Mouse (Mus musculus) midbrain, embryonic 14.5 days (tissue): ENCODE measurements around the gene Dhx35. TPM values are rescaled to one million over a fixed set of nuclear protein-coding genes. Genes with fewer than 3 reads are reported as not detected.

Experiments
- ATAC-seq: fragments of 200-750 bp; cut with Nextera tagmentation; 2 replicates; pipeline ENCODE4 v1.8.0; 2017; ENCODE audit warnings: moderate number of reproducible peaks, moderate library complexity; ENCODE audit not compliant: low FRiP score, low TSS enrichment
- DNase-seq: peaks from one replicate; pipeline ENCODE4 v3.0.0-alpha.2; 2015
- H3K27ac ChIP-seq: fragments of 300-500 bp; sonication (generic); replicated peaks from 2 replicates; pipeline ENCODE4 v1.5.1; 2014; ENCODE audit warnings: mild to moderate bottlenecking, low read depth, low read length, moderate library complexity
- H3K27me3 ChIP-seq: fragments of 300-500 bp; sonication (generic); 2 replicates; pipeline ENCODE4 v1.6.1; 2014; ENCODE audit warnings: low read length, control low read depth, mixed read lengths; ENCODE audit not compliant: control insufficient read depth, insufficient read depth
- H3K36me3 ChIP-seq: fragments of 300-500 bp; sonication (generic); 2 replicates; pipeline ENCODE4 v1.6.1; 2014; ENCODE audit warnings: low read length, control low read depth; ENCODE audit not compliant: control insufficient read depth, insufficient read depth
- H3K4me1 ChIP-seq: fragments of 300-500 bp; sonication (generic); 2 replicates; pipeline ENCODE4 v1.6.1; 2014; ENCODE audit warnings: mild to moderate bottlenecking, antibody characterized with exemption, low read length, control low read depth; ENCODE audit not compliant: control insufficient read depth, insufficient read depth
- H3K4me2 ChIP-seq: fragments of 300-500 bp; sonication (generic); 2 replicates; pipeline ENCODE4 v1.6.1; 2014; ENCODE audit warnings: mild to moderate bottlenecking, low read length, moderate library complexity
- H3K4me3 ChIP-seq: fragments of 300-500 bp; sonication (generic); replicated peaks from 2 replicates; pipeline ENCODE4 v1.5.1; 2014; ENCODE audit warnings: low read depth, low read length
- H3K9ac ChIP-seq: fragments of 300-500 bp; sonication (generic); replicated peaks from 2 replicates; pipeline ENCODE4 v1.6.1; 2014; ENCODE audit warnings: mild to moderate bottlenecking, low read length, moderate library complexity
- H3K9me3 ChIP-seq: fragments of 300-500 bp; sonication (generic); 2 replicates; pipeline ENCODE4 v1.6.1; 2016; ENCODE audit warnings: low read length, control low read depth, mixed read lengths; ENCODE audit not compliant: control insufficient read depth
- WGBS: fragments of 180-500 bp; shearing (Covaris S2); extraction: QIAGEN DNeasy Blood & Tissue Kit; methylation state at CpG from one replicate; pipeline ENCODE4 v1.1.7; 2014; 5-methylcytosine and 5-hydroxymethylcytosine counted together
- polyA plus RNA-seq: library from polyadenylated mRNA; unstranded; fragments of >200 nt; fragmentation: Nextera tagmentation; extraction: Ambion mirVana; gene quantifications from 2 replicates; pipeline ENCODE4 v1.2.1, GENCODE M21; 2014

Gene Dhx35
- polyA plus RNA-seq, 1 experiment from 2014 or later: 15.5 TPM

GRCm38 (mm10) chr2:158828124-158828523, 33.5 kb downstream of the Dhx35 start:
- Histone ChIP-seq H3K4me3 (no peak overlapping the region), H3K9me3 (no peaks in the 10 kb centered on the region), H3K4me1 (no peaks in the 10 kb centered on the region), H3K27me3 (no peaks in the 10 kb centered on the region), H3K9ac (no peak overlapping the region), H3K4me2 (no peak overlapping the region), H3K36me3 (peaks cover 34% of the 10 kb centered on the region), H3K27ac (no peak overlapping the region)
- WGBS: 88% methylated on average over 2 of the region's 2 CpGs
- ATAC-seq: no peak
- DNase-seq: no peak

GRCm38 (mm10) chr2:158829746-158830145, 35.1 kb downstream of the Dhx35 start:
- no peak for DNase-seq
- Histone ChIP-seq H3K4me3 (no peak overlapping the region), H3K4me1 (peaks cover 5% of the 10 kb centered on the region; the same call in 1 of the 2 replicates), H3K9ac (no peak overlapping the region), H3K4me2 (no peak overlapping the region), H3K27me3 (no peaks in the 10 kb centered on the region), H3K27ac (no peak overlapping the region), H3K36me3 (peaks cover 43% of the 10 kb centered on the region), H3K9me3 (no peaks in the 10 kb centered on the region)
- WGBS: 79% methylated on average over 6 of the region's 6 CpGs
- ATAC-seq: no peak

- no peak overlapping the region for H3K4me2 ChIP-seq
- H3K9me3 ChIP-seq: no peaks in the 10 kb centered on the region
- no peaks in the 10 kb centered on the region for H3K27me3 ChIP-seq
- peaks cover 48% of the 10 kb centered on the region for H3K36me3 ChIP-seq
- H3K4me3 ChIP-seq: no peak overlapping the region
- H3K9ac ChIP-seq: no peak overlapping the region
- DNase-seq (peak; percentile 11), ATAC-seq (no peak)
- 73% methylated on average over 5 of the region's 5 CpGs for WGBS
- peaks cover 5% of the 10 kb centered on the region; the same call in 1 of the 2 replicates for H3K4me1 ChIP-seq
- H3K27ac ChIP-seq: no peak overlapping the region
These were observed 38.6 kb downstream of the Dhx35 start for GRCm38 (mm10) chr2:158833221-158833620.

DNA sequence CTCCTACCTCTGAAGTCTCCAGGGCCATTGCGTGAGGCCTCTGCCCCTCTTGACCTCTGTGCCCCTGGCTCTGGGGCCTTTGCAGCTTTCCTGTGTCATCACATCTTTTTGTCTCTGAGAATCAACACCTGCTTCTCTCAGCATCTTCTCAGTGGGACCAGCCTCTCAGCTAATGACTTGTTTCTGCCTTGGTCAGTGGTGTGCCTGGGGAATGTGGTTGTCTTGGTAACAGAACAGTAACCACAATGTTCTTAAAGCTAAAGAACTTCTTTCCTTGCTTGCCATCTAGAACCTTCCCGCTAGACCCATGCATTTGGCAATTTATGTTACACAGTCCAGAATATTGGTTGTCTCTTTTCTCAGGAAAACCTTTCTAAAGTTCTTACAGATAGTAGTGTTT, 39.0 kb downstream of the Dhx35 start:
- Histone ChIP-seq H3K36me3 (peaks cover 48% of the 10 kb centered on the region), H3K9ac (no peak overlapping the region), H3K4me2 (no peak overlapping the region), H3K9me3 (no peaks in the 10 kb centered on the region), H3K27ac (no peak overlapping the region), H3K4me1 (peaks cover 5% of the 10 kb centered on the region; the same call in 1 of the 2 replicates), H3K27me3 (no peaks in the 10 kb centered on the region), H3K4me3 (no peak overlapping the region)
- ATAC-seq (no peak), DNase-seq (peak; percentile 23)
- 70% methylated on average over 2 of the region's 2 CpGs for WGBS

DNA sequence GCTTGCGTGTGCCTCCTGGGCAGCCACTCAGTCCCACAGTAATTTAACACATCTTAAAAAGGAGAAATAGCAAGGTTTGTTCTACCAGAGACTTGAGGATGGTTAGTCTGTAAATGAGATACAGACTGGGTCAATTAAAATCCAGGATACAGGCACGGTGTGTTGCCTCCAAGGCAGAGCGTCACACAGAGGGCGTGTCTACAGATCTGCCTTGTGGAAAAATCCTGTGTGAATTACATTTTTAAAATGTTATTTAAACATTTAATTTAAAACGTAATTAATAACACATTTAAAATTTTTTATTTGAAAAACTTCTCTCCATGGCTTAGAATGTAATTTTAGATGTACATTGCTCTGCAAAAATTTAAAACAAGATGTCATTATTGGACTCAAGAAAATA, 48.7 kb downstream of the Dhx35 start:
- ATAC-seq (no peak), DNase-seq (no peak)
- no peak overlapping the region for H3K27ac ChIP-seq
- no peak overlapping the region for H3K4me3 ChIP-seq
- peaks cover 36% of the 10 kb centered on the region for H3K36me3 ChIP-seq
- H3K4me1 ChIP-seq: peaks cover 3% of the 10 kb centered on the region; the same call in 1 of the 2 replicates
- no peaks in the 10 kb centered on the region for H3K9me3 ChIP-seq
- H3K4me2 ChIP-seq: no peak overlapping the region
- H3K9ac ChIP-seq: no peak overlapping the region
- no peaks in the 10 kb centered on the region for H3K27me3 ChIP-seq
- 84% methylated on average over 5 of the region's 5 CpGs for WGBS

- WGBS: 80% methylated on average over 5 of the region's 5 CpGs
- DNase-seq (no peak), ATAC-seq (no peak)
- Histone ChIP-seq H3K27ac (no peak overlapping the region), H3K4me2 (no peak overlapping the region), H3K4me3 (no peak overlapping the region), H3K27me3 (no peaks in the 10 kb centered on the region), H3K9me3 (no peaks in the 10 kb centered on the region), H3K36me3 (peaks cover 36% of the 10 kb centered on the region), H3K4me1 (peaks cover 2% of the 10 kb centered on the region; the same call in 1 of the 2 replicates), H3K9ac (no peak overlapping the region)
These were observed 50.4 kb downstream of the Dhx35 start for GRCm38 (mm10) chr2:158845031-158845430.

- Histone ChIP-seq H3K9me3 (no peaks in the 10 kb centered on the region), H3K4me2 (no peak overlapping the region), H3K4me3 (no peak overlapping the region), H3K27me3 (no peaks in the 10 kb centered on the region), H3K4me1 (no peaks in the 10 kb centered on the region), H3K27ac (peak overlapping the region; percentile 49; the same call in 1 of the 2 replicates), H3K36me3 (peaks cover 30% of the 10 kb centered on the region), H3K9ac (no peak overlapping the region)
- DNase-seq (no peak), ATAC-seq (no peak)
- 65% methylated on average over 2 of the region's 2 CpGs for WGBS
These were observed 51.6 kb downstream of the Dhx35 start for GRCm38 (mm10) chr2:158846208-158846607.

- no peak overlapping the region for H3K4me2 ChIP-seq
- DNase-seq: no peak
- no peak for ATAC-seq
- WGBS: 91% methylated on average over 3 of the region's 3 CpGs
- no peak overlapping the region for H3K4me3 ChIP-seq
- H3K9ac ChIP-seq: no peak overlapping the region
- peaks cover 19% of the 10 kb centered on the region for H3K36me3 ChIP-seq
- H3K27me3 ChIP-seq: no peaks in the 10 kb centered on the region
- no peak overlapping the region for H3K27ac ChIP-seq
- H3K4me1 ChIP-seq: no peaks in the 10 kb centered on the region
- H3K9me3 ChIP-seq: no peaks in the 10 kb centered on the region
These were observed 53.4 kb downstream of the Dhx35 start for GRCm38 (mm10) chr2:158847991-158848390.

DNA sequence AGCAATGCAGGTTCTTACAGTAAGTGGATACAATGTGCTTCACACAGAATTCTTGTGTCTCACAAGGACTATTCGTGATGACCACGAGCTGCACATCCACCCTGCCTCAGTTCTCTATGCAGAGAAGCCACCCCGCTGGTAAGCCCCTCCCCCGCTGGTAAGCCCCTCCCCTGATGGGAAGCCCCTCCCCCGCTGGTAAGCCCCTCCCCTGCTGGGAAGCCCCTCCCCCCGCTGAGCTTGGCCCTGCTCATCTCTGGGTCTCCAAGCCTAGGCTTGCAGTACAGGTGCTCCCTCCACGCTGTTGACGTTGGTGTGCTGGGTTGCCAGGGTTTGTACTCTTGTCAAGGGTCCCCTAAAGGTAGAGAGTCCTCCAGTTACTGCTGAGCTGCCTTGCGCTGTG, 54.8 kb downstream of the Dhx35 start:
- H3K9ac ChIP-seq: no peak overlapping the region
- H3K36me3 ChIP-seq: peaks cover 10% of the 10 kb centered on the region; the same call in 1 of the 2 replicates
- no peaks in the 10 kb centered on the region for H3K9me3 ChIP-seq
- H3K4me1 ChIP-seq: no peaks in the 10 kb centered on the region
- ATAC-seq (no peak), DNase-seq (no peak)
- no peak overlapping the region for H3K27ac ChIP-seq
- H3K4me3 ChIP-seq: no peak overlapping the region
- no peaks in the 10 kb centered on the region for H3K27me3 ChIP-seq
- 73% methylated on average over 9 of the region's 9 CpGs for WGBS
- H3K4me2 ChIP-seq: no peak overlapping the region
